Mouse (Mus musculus) midbrain, embryonic 16.5 days (tissue): ENCODE data around the gene Rdh9. TPM values are rescaled to one million over a fixed set of nuclear protein-coding genes. Genes with fewer than 3 reads are reported as not detected.
"Not testable (repeated sequence)": the region's sequence is repeated elsewhere in the genome, so short reads cannot be mapped to it uniquely, and the experiment has no call there.

Experiments
- ATAC-seq: fragments of 200-750 bp; cut with Nextera tagmentation; 2 replicates; pipeline ENCODE4 v1.8.0; 2017; ENCODE audit warnings: moderate TSS enrichment
- H3K27ac ChIP-seq: fragments of 300-500 bp; sonication (generic); 2 replicates; pipeline ENCODE4 v1.5.1; 2014; ENCODE audit warnings: mild to moderate bottlenecking, low read length, mixed read lengths
- H3K27me3 ChIP-seq: fragments of 300-500 bp; sonication (generic); 2 replicates; pipeline ENCODE4 v1.6.1; 2014; ENCODE audit warnings: low read depth, low read length, mixed read lengths; ENCODE audit not compliant: control insufficient read depth, insufficient read depth
- H3K36me3 ChIP-seq: fragments of 300-500 bp; sonication (generic); 2 replicates; pipeline ENCODE4 v1.6.1; 2014; ENCODE audit warnings: mild to moderate bottlenecking, low read length, moderate library complexity, mixed read lengths; ENCODE audit not compliant: control insufficient read depth, insufficient read depth
- H3K4me1 ChIP-seq: fragments of 300-500 bp; sonication (generic); 2 replicates; pipeline ENCODE4 v1.6.1; 2014; ENCODE audit warnings: mild to moderate bottlenecking, low read length, mixed read lengths; ENCODE audit not compliant: control insufficient read depth, insufficient read depth
- H3K4me2 ChIP-seq: fragments of 300-500 bp; sonication (generic); 2 replicates; pipeline ENCODE4 v1.6.1; 2014; ENCODE audit warnings: mild to moderate bottlenecking, low read length, mixed read lengths
- H3K4me3 ChIP-seq: fragments of 300-500 bp; sonication (generic); 2 replicates; pipeline ENCODE4 v1.5.1; 2014; ENCODE audit warnings: low read depth, mild to moderate bottlenecking, low read length, moderate library complexity, mixed read lengths
- H3K9ac ChIP-seq: fragments of 300-500 bp; sonication (generic); 2 replicates; pipeline ENCODE4 v1.6.1; 2014; ENCODE audit warnings: low read depth, low read length, mixed read lengths
- H3K9me3 ChIP-seq: fragments of 300-500 bp; sonication (generic); replicated peaks from 2 replicates; pipeline ENCODE4 v1.6.1; 2014; ENCODE audit warnings: mild to moderate bottlenecking, low read length, mixed read lengths; ENCODE audit not compliant: control insufficient read depth, poor library complexity, severe bottlenecking
- WGBS: fragments of 180-500 bp; shearing (Covaris S2); extraction: QIAGEN DNeasy Blood & Tissue Kit; methylation state at CpG from one replicate; pipeline ENCODE4 v1.1.7; 2014; 5-methylcytosine and 5-hydroxymethylcytosine counted together
- polyA plus RNA-seq: library from polyadenylated mRNA; unstranded; fragments of >200 nt; fragmentation: Nextera tagmentation; extraction: Ambion mirVana; gene quantifications from 2 replicates; pipeline ENCODE4 v1.2.1, GENCODE M21; 2015

Rdh9 gene
- polyA plus RNA-seq, 1 experiment from 2014 or later: not detected

- H3K36me3 ChIP-seq, H3K9ac ChIP-seq: not testable (repeated sequence)
- 93% methylated on average over 2 of the region's 2 CpGs for WGBS
Observed at GRCm38 (mm10) chr10:127821806-127822205, 45.6 kb downstream of the Rdh9 start.

GRCm38 (mm10) chr10:127825386-127825785, 49.2 kb downstream of the Rdh9 start:
- whole genome bisulfite sequencing: 84% methylated on average over 6 of the region's 6 CpGs
- no peak overlapping the region for H3K4me2 ChIP-seq
- H3K4me1 ChIP-seq: no peaks in the 10 kb centered on the region
- no peaks in the 10 kb centered on the region for H3K27me3 ChIP-seq
- no peak overlapping the region for H3K27ac ChIP-seq
- no peaks in the 10 kb centered on the region for H3K36me3 ChIP-seq
- H3K4me3 ChIP-seq: no peak overlapping the region
- no peak for ATAC-seq
- H3K9me3 ChIP-seq: peaks cover 4% of the 10 kb centered on the region
- H3K9ac ChIP-seq: no peak overlapping the region

More at GRCm38 (mm10) chr10:127821806-127822205, 45.6 kb downstream of the Rdh9 start:
- H3K4me3 ChIP-seq, ATAC-seq, H3K9me3 ChIP-seq, H3K4me1 ChIP-seq, H3K27ac ChIP-seq, H3K27me3 ChIP-seq, H3K4me2 ChIP-seq: not testable (repeated sequence)

- no peaks in the 10 kb centered on the region for H3K4me1 ChIP-seq
- H3K9me3 ChIP-seq: no peaks in the 10 kb centered on the region
- H3K4me3 ChIP-seq: no peak overlapping the region
- no peak for ATAC-seq
- no peak overlapping the region for H3K9ac ChIP-seq
- H3K27me3 ChIP-seq: no peaks in the 10 kb centered on the region
- 75% methylated on average over 3 of the region's 3 CpGs for WGBS
- H3K27ac ChIP-seq: no peak overlapping the region
- no peaks in the 10 kb centered on the region for H3K36me3 ChIP-seq
- H3K4me2 ChIP-seq: no peak overlapping the region
Observed at GRCm38 (mm10) chr10:127829121-127829520, 52.9 kb downstream of the Rdh9 start.

GRCm38 (mm10) chr10:127834186-127834585, 58.0 kb downstream of the Rdh9 start:
- H3K9ac ChIP-seq, H3K4me3 ChIP-seq, H3K9me3 ChIP-seq, H3K36me3 ChIP-seq, H3K4me1 ChIP-seq, H3K27ac ChIP-seq, H3K27me3 ChIP-seq, H3K4me2 ChIP-seq, ATAC-seq: not testable (repeated sequence)
- 95% methylated on average over 1 of the region's 1 CpGs for WGBS

GRCm38 (mm10) chr10:127835292-127835691, 59.1 kb downstream of the Rdh9 start:
- Histone ChIP-seq H3K4me3 (no peak overlapping the region), H3K4me1 (no peaks in the 10 kb centered on the region), H3K4me2 (no peak overlapping the region), H3K36me3 (no peaks in the 10 kb centered on the region), H3K27ac (no peak overlapping the region), H3K9me3 (0 out of 2 replicates have a peak, but pooled peaks cover 3% of the 10 kb centered on the region), H3K9ac (no peak overlapping the region), H3K27me3 (no peaks in the 10 kb centered on the region)
- 85% methylated on average over 5 of the region's 5 CpGs for WGBS
- ATAC-seq: no peak

- not testable (repeated sequence) for H3K9me3 ChIP-seq, H3K27ac ChIP-seq, H3K9ac ChIP-seq, H3K27me3 ChIP-seq, ATAC-seq, H3K4me3 ChIP-seq, H3K4me1 ChIP-seq, H3K36me3 ChIP-seq, H3K4me2 ChIP-seq
- WGBS: 97% methylated on average over 5 of the region's 5 CpGs
Observed at GRCm38 (mm10) chr10:127837793-127838192, 61.6 kb downstream of the Rdh9 start.

GRCm38 (mm10) chr10:127838539-127838938, 62.4 kb downstream of the Rdh9 start:
- H3K9ac ChIP-seq: no peak overlapping the region
- no peak overlapping the region for H3K27ac ChIP-seq
- no peak for ATAC-seq
- H3K27me3 ChIP-seq: no peaks in the 10 kb centered on the region
- no peaks in the 10 kb centered on the region for H3K4me1 ChIP-seq
- H3K4me3 ChIP-seq: no peak overlapping the region
- H3K36me3 ChIP-seq: no peaks in the 10 kb centered on the region
- 87% methylated on average over 2 of the region's 2 CpGs for WGBS
- H3K4me2 ChIP-seq: no peak overlapping the region
- H3K9me3 ChIP-seq: 0 out of 2 replicates have a peak, but pooled peaks cover 3% of the 10 kb centered on the region

- ATAC-seq: no peak
- Histone ChIP-seq H3K4me2 (no peak overlapping the region), H3K9me3 (0 out of 2 replicates have a peak, but pooled peaks cover 3% of the 10 kb centered on the region), H3K9ac (no peak overlapping the region), H3K36me3 (no peaks in the 10 kb centered on the region), H3K4me3 (no peak overlapping the region), H3K4me1 (no peaks in the 10 kb centered on the region), H3K27ac (no peak overlapping the region), H3K27me3 (no peaks in the 10 kb centered on the region)
- WGBS: 74% methylated on average over 2 of the region's 2 CpGs
Observed at GRCm38 (mm10) chr10:127840776-127841175, 64.6 kb downstream of the Rdh9 start.
